Mouse (Mus musculus) lung, adult 2 months (tissue): ENCODE measurements around the gene Cntnap2.

Experiments used
- CTCF ChIP-seq: fragments of 200-500 bp; IDR thresholded peaks from 2 replicates; pipeline ENCODE4 v1.5.1; 2011; ENCODE audit warnings: mild to moderate bottlenecking, low read length, control low read depth; ENCODE audit not compliant: insufficient read depth
- POLR2A ChIP-seq: fragments of 200-500 bp; IDR thresholded peaks from 2 replicates; pipeline ENCODE4 v1.6.1; 2011; ENCODE audit warnings: low read depth, mild to moderate bottlenecking, control low read depth, low read length, borderline replicate concordance; ENCODE audit errors: extremely low read depth

GRCm38 (mm10) chr6:46575055-46575454 lies 1515.9 kb downstream of the Cntnap2 start:
- TF ChIP-seq CTCF (no peak), POLR2A (no peak)
